Mouse (Mus musculus) C2C12 (cell line): Measurements from ENCODE around the gene Rasgef1a. TPM values are rescaled to one million over a fixed set of nuclear protein-coding genes. Genes with fewer than 3 reads are reported as not detected.

Experiments used
- H3K27me3 ChIP-seq: one replicate; pipeline ENCODE4 v1.6.1; 2011; ENCODE audit not compliant: control insufficient read depth, insufficient read depth, insufficient read length
- H3K36me3 ChIP-seq: one replicate; pipeline ENCODE4 v1.6.1; 2011; ENCODE audit not compliant: control insufficient read depth, insufficient read depth
- H3K4me3 ChIP-seq: one replicate; pipeline ENCODE4 v1.5.1; 2011; ENCODE audit warnings: mild to moderate bottlenecking, control low read depth; ENCODE audit not compliant: poor library complexity, insufficient read depth, severe bottlenecking
- H3K79me2 ChIP-seq: one replicate; pipeline ENCODE4 v1.6.1; 2011; ENCODE audit not compliant: control insufficient read depth, insufficient read depth
- H3K79me3 ChIP-seq: one replicate; pipeline ENCODE4 v1.6.1; 2011; ENCODE audit warnings: low read depth, control low read depth
- H3ac ChIP-seq: one replicate; pipeline ENCODE3; 2011; ENCODE audit warnings: low read depth; ENCODE audit not compliant: control insufficient read depth, insufficient read length
- CEBPB ChIP-seq: IDR thresholded peaks from one replicate; pipeline ENCODE4 v1.6.1; 2011; ENCODE audit warnings: low read depth, mild to moderate bottlenecking, control low read depth, moderate library complexity
- CTCF ChIP-seq: IDR thresholded peaks from one replicate; pipeline ENCODE4 v1.5.1; 2011; ENCODE audit not compliant: control insufficient read depth, insufficient read depth, insufficient read length
- FOSL1 ChIP-seq: IDR thresholded peaks from one replicate; pipeline ENCODE4 v1.8.0; 2011; ENCODE audit warnings: mild to moderate bottlenecking, low read length; ENCODE audit not compliant: poor library complexity, insufficient read depth, severe bottlenecking
- MAX ChIP-seq: IDR thresholded peaks from one replicate; pipeline ENCODE4 v1.6.1; 2011; ENCODE audit warnings: mild to moderate bottlenecking, control low read depth
- MYOD1 ChIP-seq: IDR thresholded peaks from one replicate; pipeline ENCODE4 v1.6.1; 2011; ENCODE audit warnings: low read depth; ENCODE audit not compliant: control insufficient read depth, insufficient read length
- MYOG ChIP-seq: IDR thresholded peaks from one replicate; pipeline ENCODE4 v1.6.1; 2011; ENCODE audit not compliant: control insufficient read depth, insufficient read length; ENCODE audit errors: extremely low read depth
- USF1 ChIP-seq: IDR thresholded peaks from one replicate; pipeline ENCODE4 v1.6.1; 2011; ENCODE audit warnings: low read depth, mild to moderate bottlenecking, control low read depth, moderate library complexity
- long read RNA-seq, 2 experiments: library from polyadenylated mRNA; unstranded; transcript quantifications; one replicate each; pipeline ENCODE4 v2.0.0; 2019 to 2020
- polyA plus RNA-seq: library from polyadenylated mRNA; unstranded; fragments of >200 nt; fragmentation: generic; extraction: Trizol; gene quantifications from one replicate; pipeline ENCODE4 v1.2.1, GENCODE M21; 2012; ENCODE audit warnings: missing spikeins

Rasgef1a gene
- polyA plus RNA-seq = 0.09 TPM
- long read RNA-seq, experiment 1 = 0 reads
- long read RNA-seq, experiment 2 = 0 reads

DNA sequence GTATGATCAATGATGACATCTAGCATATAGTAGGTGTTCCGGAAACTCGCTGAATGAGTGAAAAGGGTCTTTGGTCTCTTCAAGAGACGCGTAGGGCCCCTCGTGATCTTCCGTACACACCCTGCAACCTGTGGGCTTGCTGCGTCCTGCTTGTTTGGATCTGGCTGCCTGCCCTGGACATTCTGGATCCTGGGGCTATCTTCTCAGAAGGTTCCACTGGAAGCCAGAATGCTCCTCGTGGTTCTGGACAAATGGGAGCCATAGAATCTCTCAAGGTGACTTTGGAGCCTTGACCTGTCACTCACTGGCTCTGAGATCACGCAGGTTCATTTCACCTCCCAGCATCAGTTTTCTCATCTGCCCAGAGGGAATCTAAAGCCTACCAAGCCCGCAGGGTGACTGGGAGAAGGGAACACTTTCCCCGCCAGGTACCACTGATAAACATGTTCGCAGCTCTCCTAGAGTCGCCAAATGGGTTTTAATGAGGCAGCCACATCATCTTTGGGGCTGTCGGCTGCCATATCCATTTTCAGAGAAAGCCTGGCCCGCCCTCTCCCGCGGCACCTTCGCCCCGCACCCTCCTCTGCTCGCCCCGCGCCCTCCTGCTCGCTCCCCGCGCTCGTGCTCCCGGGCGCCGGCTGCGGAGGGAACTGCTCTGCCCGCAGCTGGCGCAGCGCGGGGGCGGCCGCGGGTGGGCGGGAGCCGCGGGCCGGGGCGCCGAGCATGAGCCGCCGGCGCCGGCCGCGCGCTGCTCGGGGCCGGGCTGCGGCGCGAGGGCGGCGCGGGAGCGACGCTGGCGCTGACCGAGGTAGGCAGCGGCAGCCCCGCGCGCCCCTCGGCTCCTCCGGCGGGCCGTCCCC is at the start of gene Rasgef1a:
TSS of gene Rasgef1a (plus strand) at position 683 of the 860 bp plus-strand sequence.
- Histone ChIP-seq H3ac (no peak within 1 kb of the TSS), H3K27me3 (peaks cover 48% of the 10 kb centered on the region), H3K79me3 (no peaks in the 10 kb centered on the region), H3K36me3 (no peaks in the 10 kb centered on the region), H3K4me3 (no peak within 1 kb of the TSS), H3K79me2 (no peaks in the 10 kb centered on the region)
- TF ChIP-seq MYOG (no peak), FOSL1 (no peak), CEBPB (no peak), MAX (no peak), MYOD1 (no peak), USF1 (no peak), CTCF (no peak)

DNA sequence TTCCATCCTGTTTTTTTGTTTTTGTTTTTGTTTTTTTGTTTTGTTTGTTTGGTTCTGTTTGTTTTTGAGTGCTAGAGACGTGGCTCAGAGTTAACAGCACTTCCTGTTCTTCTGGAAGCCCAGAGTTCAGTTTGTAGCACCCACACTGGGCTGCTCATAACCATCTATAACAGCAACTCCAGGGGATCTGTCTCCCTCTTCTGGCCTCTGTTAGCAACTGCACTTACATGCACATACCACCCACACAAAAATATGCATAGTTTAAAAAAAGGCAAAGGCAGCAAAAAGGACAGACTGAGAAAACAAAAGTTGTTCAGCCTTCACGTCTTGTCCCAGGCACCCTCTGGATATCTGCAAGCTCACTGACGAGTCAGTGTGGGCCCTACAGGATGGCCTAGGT is 48.0 kb upstream of the Rasgef1a start:
- Histone ChIP-seq H3K4me3 (no peak overlapping the region), H3K79me2 (no peaks in the 10 kb centered on the region), H3K27me3 (peaks cover 10% of the 10 kb centered on the region), H3K79me3 (no peaks in the 10 kb centered on the region), H3ac (no peak overlapping the region), H3K36me3 (no peaks in the 10 kb centered on the region)
- TF ChIP-seq MYOD1 (no peak), MAX (no peak), CTCF (no peak), CEBPB (no peak), USF1 (no peak), FOSL1 (no peak), MYOG (no peak)

DNA sequence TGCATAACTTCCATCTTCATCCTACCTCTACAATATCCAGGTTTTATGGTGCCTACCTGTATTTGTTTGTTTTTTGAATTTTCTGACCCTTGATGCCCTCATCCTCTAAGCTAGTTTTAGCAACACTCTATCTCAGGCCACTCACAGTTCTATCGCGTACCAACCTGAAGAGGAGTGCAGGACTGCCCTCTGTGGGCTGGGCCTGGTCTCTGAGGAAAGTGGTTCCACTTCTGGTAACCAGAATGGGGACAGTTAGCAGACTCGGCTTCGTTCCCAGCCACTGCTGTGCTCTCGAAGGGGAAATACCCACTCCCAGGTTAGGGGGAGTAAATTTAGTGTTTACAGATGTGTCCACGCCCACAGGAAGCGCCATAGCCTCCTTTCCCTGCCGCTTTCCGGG is 44.5 kb upstream of the Rasgef1a start:
- no peak overlapping the region for H3ac ChIP-seq
- peaks cover 10% of the 10 kb centered on the region for H3K27me3 ChIP-seq
- no peak for TF ChIP-seq MYOG
- no peak for TF ChIP-seq CTCF
- TF ChIP-seq CEBPB = no peak
- TF ChIP-seq USF1 = no peak
- TF ChIP-seq FOSL1 = no peak
- TF ChIP-seq MYOD1 = no peak
- no peak for TF ChIP-seq MAX
- H3K79me3 ChIP-seq = no peaks in the 10 kb centered on the region
- H3K36me3 ChIP-seq = no peaks in the 10 kb centered on the region
- H3K4me3 ChIP-seq = no peak overlapping the region
- H3K79me2 ChIP-seq = no peaks in the 10 kb centered on the region

DNA sequence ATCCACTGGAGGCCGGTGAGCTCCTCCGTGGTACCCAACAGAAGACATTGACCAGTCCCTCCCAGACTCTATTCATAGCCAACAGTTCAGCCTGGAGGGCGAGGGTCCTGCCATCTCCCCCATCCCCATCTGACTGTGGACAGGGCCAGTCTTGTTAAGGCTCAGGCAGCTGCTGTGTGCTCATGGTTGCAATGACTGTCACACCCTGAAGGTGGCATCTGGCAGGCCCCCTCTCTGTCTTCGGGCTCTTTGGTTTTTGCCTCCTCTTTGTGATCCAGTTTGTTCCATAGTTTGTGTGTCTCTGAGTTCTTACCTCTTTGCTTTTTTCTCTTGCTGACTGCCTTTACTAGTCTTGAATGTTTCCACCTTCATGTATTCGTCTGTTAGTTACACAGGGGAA is 24.1 kb upstream of the Rasgef1a start:
- Histone ChIP-seq H3K79me3 (no peaks in the 10 kb centered on the region), H3K79me2 (no peaks in the 10 kb centered on the region)
- TF ChIP-seq CEBPB (no peak), MYOD1 (no peak), USF1 (no peak), MYOG (no peak), FOSL1 (no peak), CTCF (no peak), MAX (no peak)

DNA sequence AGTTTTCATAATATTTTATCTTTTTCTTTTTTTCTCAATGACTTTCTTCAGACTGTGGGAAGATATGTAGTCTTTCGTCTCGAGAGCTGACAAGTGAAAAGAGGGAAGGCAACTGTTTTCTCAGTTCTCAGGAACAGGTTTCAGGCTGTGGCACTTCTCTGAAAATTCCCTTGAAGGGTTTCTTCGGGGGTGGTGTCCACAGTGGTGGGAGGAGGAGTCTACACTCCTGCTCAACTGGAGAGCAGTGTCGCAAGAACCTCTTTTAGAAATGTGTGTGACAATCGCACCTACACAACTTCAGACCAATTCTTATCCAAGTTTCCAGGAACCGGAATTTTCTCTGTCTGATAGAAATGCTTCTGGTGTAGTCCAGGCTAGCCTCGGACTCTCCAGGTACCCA is 22.0 kb upstream of the Rasgef1a start:
- Histone ChIP-seq H3K36me3 (no peaks in the 10 kb centered on the region), H3K27me3 (peaks cover 12% of the 10 kb centered on the region), H3K4me3 (no peak overlapping the region), H3K79me2 (no peaks in the 10 kb centered on the region), H3ac (no peak overlapping the region), H3K79me3 (no peaks in the 10 kb centered on the region)
- TF ChIP-seq MYOD1 (no peak), USF1 (no peak), MYOG (no peak), FOSL1 (no peak), CEBPB (no peak), CTCF (no peak)

More for the DNA sequence above, 24.1 kb upstream of the Rasgef1a start:
- no peak overlapping the region for H3ac ChIP-seq
- H3K4me3 ChIP-seq = no peak overlapping the region
- H3K36me3 ChIP-seq = no peaks in the 10 kb centered on the region
- peaks cover 12% of the 10 kb centered on the region for H3K27me3 ChIP-seq

- Histone ChIP-seq H3ac (no peak overlapping the region), H3K4me3 (no peak overlapping the region), H3K79me3 (no peaks in the 10 kb centered on the region), H3K79me2 (no peaks in the 10 kb centered on the region), H3K36me3 (no peaks in the 10 kb centered on the region), H3K27me3 (peaks cover 12% of the 10 kb centered on the region)
- TF ChIP-seq CTCF (no peak), MYOD1 (no peak)
Measured at GRCm38 (mm10) chr6:117990649-117991048, 20.6 kb upstream of the Rasgef1a start.
